Mouse (Mus musculus) liver, postnatal 0 days (tissue): Measurements from ENCODE around the gene Ank.

ENCODE experiments used
- CTCF ChIP-seq: sonication (generic); IDR thresholded peaks from 2 replicates; pipeline ENCODE4 v1.5.1; 2016; ENCODE audit warnings: antibody characterized with exemption, low read depth
- EP300 ChIP-seq: IDR thresholded peaks from 2 replicates; pipeline ENCODE4 v1.6.1; 2016; ENCODE audit warnings: antibody characterized with exemption, low read depth, mild to moderate bottlenecking

DNA sequence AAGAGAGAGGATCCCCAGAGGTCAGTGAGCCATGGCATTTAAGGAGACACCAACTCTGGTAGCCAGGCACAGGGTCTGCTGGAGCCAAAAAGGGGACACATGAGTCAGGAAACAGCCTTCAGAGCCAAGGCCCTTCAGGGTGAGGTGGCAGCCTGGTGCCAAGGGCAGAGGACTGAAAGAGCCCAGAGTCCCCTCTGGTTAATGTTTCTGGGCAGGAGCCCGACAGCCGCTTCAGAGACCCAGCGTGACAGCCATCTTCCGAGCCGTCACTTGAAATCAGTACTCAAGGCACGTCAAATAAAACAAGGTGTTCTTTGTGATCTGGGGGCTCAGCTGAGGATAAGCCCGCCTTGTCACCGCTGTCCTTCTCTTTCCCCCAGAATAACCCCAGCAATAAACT, 104.7 kb downstream of the Ank start:
- TF ChIP-seq EP300: no peak
- TF ChIP-seq CTCF: no peak
